Mouse (Mus musculus): ENCODE measurements around the gene 1700086D15Rik.

1700086D15Rik gene

GRCm38 (mm10) chr11:65135251-65135739, 24.4 kb downstream of the 1700086D15Rik start:
- no peak for DNase-seq (ENCODE audit: low spot score)

DNA sequence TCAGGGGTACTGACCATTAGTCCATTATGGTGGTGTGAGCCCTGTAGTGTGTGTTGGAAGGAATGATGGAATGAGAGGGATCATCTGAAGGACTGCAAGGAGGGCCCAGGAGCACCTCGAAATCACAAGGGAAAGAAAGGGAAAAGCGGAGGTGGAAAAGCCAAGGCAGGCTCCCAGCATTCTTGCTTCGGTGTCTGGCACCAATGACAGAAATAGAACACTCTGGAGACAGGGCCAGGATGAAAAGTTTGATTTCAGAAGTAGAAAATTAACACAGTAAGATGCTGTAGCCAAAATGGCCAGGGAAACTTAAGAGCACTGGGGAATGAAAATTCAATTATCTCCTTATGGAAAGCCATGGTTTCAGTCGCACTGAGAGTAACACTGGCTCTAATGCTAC, 26.0 kb downstream of the 1700086D15Rik start:
- no peak for DNase-seq (ENCODE audit: low spot score)

DNA sequence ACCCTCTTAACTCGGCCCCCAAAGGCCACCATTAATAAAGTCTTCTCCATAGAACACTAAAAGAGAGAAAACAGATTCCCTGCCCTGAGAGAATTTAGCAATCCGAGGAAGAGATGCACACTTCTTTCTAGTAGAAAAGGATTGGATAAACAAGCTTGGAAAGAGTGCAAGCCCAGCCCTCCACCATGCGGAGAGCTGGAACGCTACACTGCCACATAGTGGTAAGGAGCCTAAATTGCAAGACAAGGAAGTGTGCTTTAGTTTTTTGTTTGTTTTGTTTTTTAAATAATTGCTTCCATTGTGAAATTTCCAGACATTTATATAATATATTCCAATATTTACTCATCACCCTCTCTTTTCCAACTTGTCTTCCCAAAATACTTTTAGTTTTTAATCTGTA, 30.6 kb downstream of the 1700086D15Rik start:
- DNase-seq (ENCODE audit: low spot score), result no peak

DNA sequence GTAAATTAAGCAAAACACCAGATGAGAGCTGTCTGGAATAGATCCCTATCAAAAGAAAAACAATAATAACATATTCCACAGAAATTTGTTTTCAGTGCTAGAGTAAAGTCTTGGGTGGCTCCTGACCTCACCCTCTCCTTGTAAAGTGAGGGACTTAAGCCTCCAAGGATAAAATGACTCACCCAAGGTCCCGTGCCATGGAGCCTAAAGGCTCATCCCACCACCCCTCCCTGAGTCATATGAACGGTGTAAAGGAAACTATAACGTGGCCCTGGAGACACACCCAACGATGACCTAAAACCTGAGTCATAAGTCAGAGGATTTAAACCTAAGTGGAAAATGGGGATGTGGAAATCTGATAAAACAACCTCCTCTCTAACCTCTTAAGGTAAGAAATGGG, 31.0 kb downstream of the 1700086D15Rik start:
- no peak for DNase-seq (ENCODE audit: low spot score)

DNA sequence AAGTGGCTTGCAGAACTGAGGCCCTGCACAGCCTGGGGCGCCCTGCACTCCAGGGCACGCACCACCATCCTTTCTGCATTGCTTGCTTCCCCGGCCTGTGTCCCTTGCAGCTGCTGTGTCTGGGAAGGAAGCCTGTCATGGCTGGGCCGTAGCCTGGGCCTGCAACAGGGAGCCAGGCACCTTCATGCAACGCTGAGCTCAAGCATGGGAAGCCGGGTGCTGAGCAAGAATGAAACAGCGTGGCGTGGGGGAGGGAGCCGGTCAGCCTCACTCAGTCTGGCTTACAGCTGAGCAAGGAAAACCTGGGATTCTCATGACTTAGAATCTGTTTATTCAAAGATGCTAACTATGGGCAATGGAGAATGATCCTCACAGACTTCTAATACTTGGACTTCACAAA, 33.1 kb downstream of the 1700086D15Rik start:
- DNase-seq (ENCODE audit: low spot score), result no peak

- no peak for DNase-seq (ENCODE audit: low spot score)
Observed at GRCm38 (mm10) chr11:65124913-65125418, 34.7 kb downstream of the 1700086D15Rik start.

DNA sequence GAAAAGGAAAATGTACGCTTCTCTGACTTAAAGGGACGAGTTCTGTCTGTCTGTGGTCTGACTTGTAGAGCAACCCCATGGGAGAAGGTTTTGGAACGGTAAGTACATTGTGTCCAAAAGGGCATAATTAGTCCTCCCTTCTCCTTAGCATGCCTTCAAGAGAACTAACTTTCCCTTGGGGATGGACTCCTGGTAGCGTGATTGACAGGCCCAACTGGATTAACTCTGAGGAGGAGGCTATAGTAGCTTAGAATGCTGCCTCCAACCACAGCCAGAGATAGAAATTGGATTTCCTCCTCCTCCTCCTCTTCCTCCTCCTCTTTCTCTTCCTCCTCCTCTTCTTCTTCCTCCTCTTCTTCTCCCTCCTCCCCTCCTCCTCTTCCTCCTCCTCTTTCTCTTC, 39.4 kb downstream of the 1700086D15Rik start:
- DNase-seq (ENCODE audit: low spot score), result no peak

- DNase-seq (ENCODE audit: low spot score), result no peak
Observed at GRCm38 (mm10) chr11:65115811-65116210, 43.9 kb downstream of the 1700086D15Rik start.

DNA sequence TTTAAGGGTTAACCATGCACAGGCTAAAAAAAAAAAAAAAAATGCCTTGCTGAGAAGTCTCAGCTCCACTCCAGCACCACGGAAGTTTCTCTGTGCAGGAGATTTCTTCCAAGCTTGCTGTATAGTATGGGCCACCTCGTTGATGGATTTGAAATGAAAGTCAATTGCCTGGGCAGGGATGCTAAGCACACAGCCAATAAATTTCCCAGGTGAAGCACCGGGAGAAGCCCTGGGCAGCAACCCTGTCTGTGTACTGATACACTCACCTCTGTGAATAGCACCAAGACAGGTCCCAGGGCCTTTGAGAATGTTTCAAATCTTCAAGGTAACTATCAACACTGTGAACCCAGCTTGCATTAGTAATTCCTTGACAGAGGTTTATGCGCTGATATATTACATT, 47.6 kb downstream of the 1700086D15Rik start:
- no peak for DNase-seq (ENCODE audit: low spot score)

GRCm38 (mm10) chr11:65111651-65112050, 48.0 kb downstream of the 1700086D15Rik start:
- no peak for DNase-seq (ENCODE audit: low spot score)

DNA sequence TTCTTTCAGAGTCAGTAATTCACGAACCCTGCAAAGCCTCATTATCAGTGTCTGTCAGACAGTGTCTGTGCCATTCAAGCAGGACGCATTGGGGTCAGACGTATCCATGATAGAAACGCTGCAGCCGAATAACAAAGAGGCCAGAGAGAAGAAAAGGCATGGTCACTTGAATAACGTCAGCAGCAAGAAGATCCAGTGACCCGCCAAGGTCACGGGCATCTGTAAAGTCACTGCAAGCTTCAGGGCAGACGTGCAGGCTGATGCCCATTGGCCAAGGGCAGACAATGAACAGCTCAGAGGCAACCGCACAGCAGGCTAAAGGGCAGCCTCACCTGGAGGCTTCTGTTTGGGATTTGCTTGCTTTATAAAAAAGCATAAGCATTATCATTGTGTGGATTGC, 49.6 kb downstream of the 1700086D15Rik start:
- DNase-seq (ENCODE audit: low spot score), result no peak

DNA sequence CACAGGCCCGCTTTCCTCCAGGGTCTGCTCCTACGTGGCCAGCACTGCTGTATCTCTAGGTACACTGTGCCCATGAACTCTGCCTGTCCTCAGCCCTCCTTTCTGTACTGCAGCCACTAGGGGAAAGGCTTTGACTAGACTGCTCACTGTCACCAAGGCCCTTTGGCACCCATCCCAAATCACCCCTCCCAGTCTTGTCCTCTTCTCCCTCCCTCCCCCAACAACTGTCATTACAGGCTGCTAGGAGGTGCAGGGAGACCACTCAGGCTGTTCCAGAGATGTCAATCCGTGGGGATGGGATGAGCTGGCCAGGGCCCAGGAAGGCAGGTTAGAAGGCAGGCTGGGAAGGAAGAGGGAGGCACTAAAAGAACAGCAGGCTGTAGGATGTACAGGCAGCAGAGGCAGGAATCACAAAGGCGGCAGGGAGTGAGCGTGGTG, 51.9 kb downstream of the 1700086D15Rik start:
- DNase-seq (ENCODE audit: low spot score), result no peak

DNA sequence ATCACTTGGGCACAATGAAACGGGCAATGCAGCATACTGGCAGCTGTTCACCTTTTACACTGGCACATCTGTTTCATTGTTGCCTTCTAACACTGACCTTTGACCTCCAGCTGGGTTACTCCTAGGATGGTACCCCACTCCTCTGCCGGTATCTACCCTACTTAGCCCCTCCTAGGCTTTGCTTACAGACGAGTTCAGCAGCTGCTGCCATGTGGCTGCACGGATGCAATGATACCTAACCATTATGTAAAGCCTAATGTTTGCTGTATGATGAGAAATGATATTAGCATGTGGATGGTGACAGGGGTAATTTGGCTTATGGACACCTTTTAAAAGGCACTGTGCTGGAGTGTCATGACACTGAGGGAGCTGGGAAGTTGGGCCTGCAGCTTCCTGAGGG, 52.5 kb downstream of the 1700086D15Rik start:
- DNase-seq (ENCODE audit: low spot score), result no peak

GRCm38 (mm10) chr11:65104076-65104475, 55.6 kb downstream of the 1700086D15Rik start:
- no peak for DNase-seq (ENCODE audit: low spot score)

Data from layer of hippocampus, adult 9-10 months (tissue).